Mouse (Mus musculus) midbrain, postnatal 0 days (tissue): ENCODE data around the gene Pcnt. TPM values are rescaled to one million over a fixed set of nuclear protein-coding genes. Genes with fewer than 3 reads are reported as not detected.
A peak's percentile ranks its signal among the peaks of the same experiment; 100 is the strongest.

Experiments used
- ATAC-seq: fragments of 200-750 bp; cut with Nextera tagmentation; 2 replicates; pipeline ENCODE4 v1.8.0; 2017; ENCODE audit warnings: moderate number of reproducible peaks, mild to moderate bottlenecking, moderate TSS enrichment, moderate library complexity; ENCODE audit not compliant: low FRiP score
- DNase-seq: peaks from one replicate; pipeline ENCODE4 v3.0.0-alpha.2; 2015; ENCODE audit warnings: low spot score
- H3K27ac ChIP-seq: fragments of 300-500 bp; sonication (generic); 2 replicates; pipeline ENCODE4 v1.5.1; 2014; ENCODE audit warnings: low read depth, mild to moderate bottlenecking, low read length, mixed read lengths
- H3K27me3 ChIP-seq: fragments of 300-500 bp; sonication (generic); 2 replicates; pipeline ENCODE4 v1.6.1; 2014; ENCODE audit warnings: low read length, control low read depth, mixed read lengths; ENCODE audit not compliant: insufficient read depth
- H3K36me3 ChIP-seq: fragments of 300-500 bp; sonication (generic); 2 replicates; pipeline ENCODE4 v1.6.1; 2014; ENCODE audit warnings: low read length, control low read depth, mixed read lengths; ENCODE audit not compliant: insufficient read depth
- H3K4me1 ChIP-seq: fragments of 300-500 bp; sonication (generic); 2 replicates; pipeline ENCODE4 v1.6.1; 2014; ENCODE audit warnings: mild to moderate bottlenecking, control low read depth, antibody characterized with exemption, low read length, mixed read lengths; ENCODE audit not compliant: insufficient read depth
- H3K4me2 ChIP-seq: fragments of 300-500 bp; sonication (generic); 2 replicates; pipeline ENCODE4 v1.6.1; 2014; ENCODE audit warnings: low read depth, mild to moderate bottlenecking, low read length, mixed read lengths; ENCODE audit not compliant: poor library complexity, severe bottlenecking
- H3K4me3 ChIP-seq: fragments of 300-500 bp; sonication (generic); 2 replicates; pipeline ENCODE4 v1.5.1; 2014; ENCODE audit warnings: low read depth, mild to moderate bottlenecking, low read length, moderate library complexity
- H3K9ac ChIP-seq: fragments of 300-500 bp; sonication (generic); replicated peaks from 2 replicates; pipeline ENCODE4 v1.6.1; 2014; ENCODE audit warnings: mild to moderate bottlenecking, low read length, moderate library complexity, mixed read lengths; ENCODE audit not compliant: poor library complexity, severe bottlenecking
- H3K9me3 ChIP-seq: fragments of 300-500 bp; sonication (generic); 2 replicates; pipeline ENCODE4 v1.6.1; 2016; ENCODE audit warnings: low read length, control low read depth
- CTCF ChIP-seq: IDR thresholded peaks from 2 replicates; pipeline ENCODE4 v1.5.1; 2016; ENCODE audit warnings: antibody characterized with exemption, mild to moderate bottlenecking
- WGBS: fragments of 180-500 bp; shearing (Covaris S2); extraction: QIAGEN DNeasy Blood & Tissue Kit; methylation state at CpG from one replicate; pipeline ENCODE4 v1.1.7; 2014; 5-methylcytosine and 5-hydroxymethylcytosine counted together
- polyA plus RNA-seq: library from polyadenylated mRNA; unstranded; fragments of >200 nt; fragmentation: Nextera tagmentation; extraction: Ambion mirVana; gene quantifications from 2 replicates; pipeline ENCODE4 v1.2.1, GENCODE M21; 2015
- total RNA-seq: library from RNA; depleted of rRNA; stranded (reverse); fragments of >200 nt; gene quantifications from 2 replicates; pipeline ENCODE4 v1.2.3, GENCODE M21; 2014; rRNA removed

Gene Pcnt
- total and polyA plus RNA-seq, 2 experiments from 2014 or later = 3.9 to 12.8 TPM

- no peak overlapping the region for H3K27ac ChIP-seq
- H3K27me3 ChIP-seq = no peaks in the 10 kb centered on the region
- ATAC-seq (no peak), DNase-seq (peak; percentile 47)
- H3K36me3 ChIP-seq = peaks cover 4% of the 10 kb centered on the region; the same call in 1 of the 2 replicates
- H3K4me1 ChIP-seq = no peaks in the 10 kb centered on the region
- H3K9me3 ChIP-seq = no peaks in the 10 kb centered on the region
- no peak overlapping the region for H3K9ac ChIP-seq
- peak; percentile 58 for TF ChIP-seq CTCF
- H3K4me2 ChIP-seq = no peak overlapping the region
- no peak overlapping the region for H3K4me3 ChIP-seq
- 75% methylated on average over 6 of the region's 6 CpGs for WGBS
Measured at GRCm38 (mm10) chr10:76326304-76327006, 116.1 kb downstream of the Pcnt start.

- no peak for TF ChIP-seq CTCF
- Histone ChIP-seq H3K4me2 (no peak overlapping the region), H3K9ac (no peak overlapping the region), H3K4me1 (no peaks in the 10 kb centered on the region), H3K4me3 (no peak overlapping the region), H3K27me3 (no peaks in the 10 kb centered on the region), H3K9me3 (no peaks in the 10 kb centered on the region), H3K27ac (no peak overlapping the region), H3K36me3 (peaks cover 43% of the 10 kb centered on the region)
- ATAC-seq = no peak
- DNase-seq = no peak
- 91% methylated on average over 12 of the region's 12 CpGs for WGBS
Measured at GRCm38 (mm10) chr10:76317623-76318022, 125.0 kb downstream of the Pcnt start.

GRCm38 (mm10) chr10:76316194-76316593, 126.4 kb downstream of the Pcnt start:
- no peak for ATAC-seq
- no peaks in the 10 kb centered on the region for H3K27me3 ChIP-seq
- no peak overlapping the region for H3K27ac ChIP-seq
- no peak overlapping the region for H3K4me2 ChIP-seq
- WGBS = 60% methylated on average over 7 of the region's 7 CpGs
- no peak overlapping the region for H3K4me3 ChIP-seq
- no peak for DNase-seq
- H3K4me1 ChIP-seq = no peaks in the 10 kb centered on the region
- no peak for TF ChIP-seq CTCF
- H3K36me3 ChIP-seq = peaks cover 43% of the 10 kb centered on the region
- no peak overlapping the region for H3K9ac ChIP-seq
- H3K9me3 ChIP-seq = no peaks in the 10 kb centered on the region

GRCm38 (mm10) chr10:76306738-76307137, 135.8 kb downstream of the Pcnt start:
- 92% methylated on average over 9 of the region's 9 CpGs for WGBS
- no peak for DNase-seq
- Histone ChIP-seq H3K4me1 (no peaks in the 10 kb centered on the region), H3K27ac (no peak overlapping the region), H3K4me2 (no peak overlapping the region), H3K4me3 (no peak overlapping the region), H3K27me3 (no peaks in the 10 kb centered on the region), H3K9me3 (no peaks in the 10 kb centered on the region), H3K36me3 (peaks cover 50% of the 10 kb centered on the region), H3K9ac (no peak overlapping the region)
- no peak for ATAC-seq
- no peak for TF ChIP-seq CTCF

Other genes starting within 250 kb of the Pcnt start
- gene Prmt2, start 204.9 kb downstream of the Pcnt start, total RNA-seq = 173 and 174 TPM in 2 replicates
- 326 and 342 TPM in 2 replicates for gene Prmt2, start 204.9 kb downstream of the Pcnt start, polyA plus RNA-seq
- 8.9 and 12.9 TPM in 2 replicates for gene S100b, start 188.9 kb downstream of the Pcnt start, total RNA-seq
- gene S100b, start 188.9 kb downstream of the Pcnt start, polyA plus RNA-seq = 7.7 and 8.8 TPM in 2 replicates
- gene Dip2a, start 97.5 kb downstream of the Pcnt start, total RNA-seq = 57.0 and 60.7 TPM in 2 replicates
- 11.5 and 12.9 TPM in 2 replicates for gene Dip2a, start 97.5 kb downstream of the Pcnt start, polyA plus RNA-seq
- not detected in 2 replicates for gene AC141477.1, start 2.3 kb downstream of the Pcnt start, total RNA-seq
- gene AC141477.1, start 2.3 kb downstream of the Pcnt start, polyA plus RNA-seq = not detected in 2 replicates
- gene 2610028H24Rik, start 6.3 kb upstream of the Pcnt start, total RNA-seq = not detected in 2 replicates
- gene 2610028H24Rik, start 6.3 kb upstream of the Pcnt start, polyA plus RNA-seq = not detected in 2 replicates
- 35.6 and 45.3 TPM in 2 replicates for gene Mcm3ap, start 26.1 kb upstream of the Pcnt start, total RNA-seq
- 56.0 and 66.4 TPM in 2 replicates for gene Mcm3ap, start 26.1 kb upstream of the Pcnt start, polyA plus RNA-seq
- gene Ybey, start 26.3 kb upstream of the Pcnt start, total RNA-seq = 5.8 and 7.3 TPM in 2 replicates
- 4.1 and 4.5 TPM in 2 replicates for gene Ybey, start 26.3 kb upstream of the Pcnt start, polyA plus RNA-seq
- gene Lss, start 88.8 kb upstream of the Pcnt start, total RNA-seq = 51.8 and 61.2 TPM in 2 replicates
- gene Lss, start 88.8 kb upstream of the Pcnt start, polyA plus RNA-seq = 26.4 and 28.4 TPM in 2 replicates
- gene Spatc1l, start 119.5 kb upstream of the Pcnt start, total RNA-seq = not detected in 2 replicates
- gene Spatc1l, start 119.5 kb upstream of the Pcnt start, polyA plus RNA-seq = not detected in 2 replicates
- 0.33 TPM in 1 of 2 replicates, not detected in the other for gene Ftcd, start 132.9 kb upstream of the Pcnt start, total RNA-seq
- gene Ftcd, start 132.9 kb upstream of the Pcnt start, polyA plus RNA-seq = 0.07 and 0.09 TPM in 2 replicates
- gene Col6a2, start 180.8 kb upstream of the Pcnt start, total RNA-seq = 31.5 and 32.6 TPM in 2 replicates
- gene Col6a2, start 180.8 kb upstream of the Pcnt start, polyA plus RNA-seq = 18.4 and 19.1 TPM in 2 replicates